Mouse (Mus musculus): ENCODE results near the gene Zfp292. TPM values are rescaled to one million over a fixed set of nuclear protein-coding genes. Genes with fewer than 3 reads are reported as not detected.

Zfp292 gene
- polyA plus RNA-seq, 1 experiment from 2014 or later: 45.5 TPM

DNA sequence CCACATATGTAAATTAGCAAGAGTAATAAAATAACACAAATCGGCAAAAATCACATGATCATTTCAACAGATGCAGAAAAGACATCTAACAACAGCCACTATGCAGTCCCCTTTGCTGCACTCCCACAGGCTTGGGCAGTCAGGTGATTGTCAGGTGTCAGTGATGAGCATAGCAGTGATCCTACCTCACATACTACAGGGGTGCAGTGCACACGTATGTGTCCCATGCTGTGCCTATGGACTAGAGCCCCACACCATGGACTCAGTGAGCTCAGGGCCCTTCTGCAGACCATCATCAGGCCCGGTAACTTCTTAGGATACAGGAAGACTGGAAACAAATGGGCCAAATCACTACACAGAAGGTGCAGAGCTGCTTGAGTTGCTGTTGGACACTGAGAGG, 39.9 kb downstream of the Zfp292 start:
- H3K4me3 ChIP-seq (replicated peaks): no peak overlapping the region
- 91% methylated on average over 3 of the region's 3 CpGs for WGBS
- H3K4me2 ChIP-seq: no peak overlapping the region
- H3K36me3 ChIP-seq (replicated peaks): peaks cover 15% of the 10 kb centered on the region
- H3K4me1 ChIP-seq: 0 out of 2 replicates have a peak, but pooled peaks cover 6% of the 10 kb centered on the region
- no peaks in the 10 kb centered on the region for H3K9me3 ChIP-seq
- no peaks in the 10 kb centered on the region for H3K27me3 ChIP-seq
- ATAC-seq (ENCODE audit: low FRiP score): peak; percentile 49; the same call in 1 of the 2 replicates
- no peak overlapping the region for H3K9ac ChIP-seq
- no peak overlapping the region for H3K27ac ChIP-seq

GRCm38 (mm10) chr4:34831496-34831895, 51.3 kb downstream of the Zfp292 start:
- Histone ChIP-seq H3K4me3 (replicated peaks) (no peak overlapping the region), H3K4me2 (no peak overlapping the region), H3K9me3 (no peaks in the 10 kb centered on the region), H3K27me3 (no peaks in the 10 kb centered on the region), H3K36me3 (replicated peaks) (peaks cover 34% of the 10 kb centered on the region), H3K27ac (no peak overlapping the region), H3K9ac (no peak overlapping the region), H3K4me1 (no peaks in the 10 kb centered on the region)
- ATAC-seq (ENCODE audit: low FRiP score): no peak
- 96% methylated on average over 4 of the region's 4 CpGs for WGBS

DNA sequence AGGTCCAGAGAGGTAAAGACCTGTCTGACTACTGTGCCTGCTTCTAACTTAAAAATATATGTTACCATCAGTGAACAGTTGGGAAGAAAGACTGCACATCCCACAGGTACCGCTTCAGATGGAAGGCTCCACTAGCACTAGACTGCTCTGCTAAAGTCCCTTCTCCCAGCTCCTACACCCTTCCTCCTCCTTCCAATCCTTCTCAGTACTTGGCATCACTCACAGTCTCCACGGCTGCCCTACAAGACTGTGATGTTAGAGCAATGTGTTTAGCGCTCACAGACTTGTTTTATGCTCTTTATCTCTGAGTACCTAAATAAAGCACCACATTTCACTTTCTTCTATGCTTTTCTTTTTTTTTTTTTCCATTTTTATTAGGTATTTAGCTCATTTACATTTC, 53.3 kb downstream of the Zfp292 start:
- H3K36me3 ChIP-seq (replicated peaks): peaks cover 28% of the 10 kb centered on the region
- WGBS: 95% methylated on average over 3 of the region's 3 CpGs

GRCm38 (mm10) chr4:34823901-34824300, 58.9 kb downstream of the Zfp292 start:
- 90% methylated on average over 1 of the region's 1 CpGs for WGBS
- Histone ChIP-seq H3K4me2 (no peak overlapping the region), H3K4me1 (no peaks in the 10 kb centered on the region), H3K36me3 (replicated peaks) (peaks cover 17% of the 10 kb centered on the region), H3K27ac (no peak overlapping the region), H3K9ac (no peak overlapping the region), H3K27me3 (no peaks in the 10 kb centered on the region), H3K4me3 (replicated peaks) (no peak overlapping the region), H3K9me3 (no peaks in the 10 kb centered on the region)
- no peak for ATAC-seq (ENCODE audit: low FRiP score)

More for the DNA sequence above, 53.3 kb downstream of the Zfp292 start:
- Histone ChIP-seq H3K27ac (no peak overlapping the region), H3K4me3 (replicated peaks) (no peak overlapping the region), H3K4me1 (no peaks in the 10 kb centered on the region), H3K27me3 (no peaks in the 10 kb centered on the region), H3K9me3 (no peaks in the 10 kb centered on the region), H3K9ac (no peak overlapping the region), H3K4me2 (no peak overlapping the region)
- no peak for ATAC-seq (ENCODE audit: low FRiP score)

GRCm38 (mm10) chr4:34819904-34820303, 62.9 kb downstream of the Zfp292 start:
- whole genome bisulfite sequencing: 92% methylated on average over 4 of the region's 4 CpGs
- Histone ChIP-seq H3K9me3 (no peaks in the 10 kb centered on the region), H3K27ac (no peak overlapping the region), H3K9ac (no peak overlapping the region), H3K4me2 (no peak overlapping the region), H3K4me1 (no peaks in the 10 kb centered on the region), H3K27me3 (no peaks in the 10 kb centered on the region), H3K36me3 (replicated peaks) (peaks cover 37% of the 10 kb centered on the region), H3K4me3 (replicated peaks) (no peak overlapping the region)
- ATAC-seq (ENCODE audit: low FRiP score): no peak

DNA sequence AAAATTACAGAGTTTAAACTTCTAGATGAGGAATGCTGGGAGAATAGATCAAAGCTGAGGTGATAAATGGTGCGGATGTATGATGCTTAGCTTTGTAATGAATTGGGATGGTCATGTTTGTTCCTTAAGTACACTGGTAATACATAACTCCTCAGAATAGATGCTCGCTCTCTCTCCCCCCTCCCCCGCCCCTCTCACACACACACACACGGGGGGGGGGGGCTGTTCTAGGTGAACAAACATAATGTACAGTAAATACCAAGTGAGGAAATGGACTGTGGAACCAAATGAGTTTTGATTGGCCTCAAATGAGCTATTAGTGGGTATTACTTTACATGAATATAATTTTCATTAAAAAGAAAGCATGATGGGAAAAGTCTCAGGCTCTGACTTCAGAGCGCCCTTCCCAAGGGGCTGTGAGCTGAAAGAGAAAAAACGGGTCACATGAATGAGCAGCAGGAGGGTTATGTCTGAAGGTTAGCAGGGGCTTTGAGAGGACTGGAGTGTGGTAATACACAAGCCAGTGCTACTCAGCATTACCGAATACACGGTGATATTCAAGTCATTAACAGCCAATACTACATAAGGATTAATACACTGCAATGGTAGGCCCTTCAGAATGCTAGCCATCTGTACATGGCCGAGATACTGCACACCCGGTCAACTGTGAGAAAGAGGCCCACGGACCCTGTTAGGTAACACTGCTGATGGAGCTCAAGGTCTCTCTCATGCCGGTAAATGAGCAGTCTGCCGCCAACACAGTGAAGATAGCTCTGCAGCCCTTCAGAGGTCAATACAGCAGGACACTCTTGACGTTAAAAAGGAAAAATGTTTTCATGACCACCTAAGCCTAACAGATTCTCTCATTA, 81.4 kb downstream of the Zfp292 start:
- H3K27ac ChIP-seq: no peak overlapping the region
- no peak overlapping the region for H3K4me3 ChIP-seq (replicated peaks)
- no peaks in the 10 kb centered on the region for H3K9me3 ChIP-seq
- no peaks in the 10 kb centered on the region for H3K4me1 ChIP-seq
- peaks cover 21% of the 10 kb centered on the region for H3K36me3 ChIP-seq (replicated peaks)
- peak; percentile 39; the same call in 1 of the 2 replicates for ATAC-seq (ENCODE audit: low FRiP score)
- no peak overlapping the region for H3K4me2 ChIP-seq
- no peaks in the 10 kb centered on the region for H3K27me3 ChIP-seq
- H3K9ac ChIP-seq: no peak overlapping the region
- 84% methylated on average over 14 of the region's 14 CpGs for WGBS

DNA sequence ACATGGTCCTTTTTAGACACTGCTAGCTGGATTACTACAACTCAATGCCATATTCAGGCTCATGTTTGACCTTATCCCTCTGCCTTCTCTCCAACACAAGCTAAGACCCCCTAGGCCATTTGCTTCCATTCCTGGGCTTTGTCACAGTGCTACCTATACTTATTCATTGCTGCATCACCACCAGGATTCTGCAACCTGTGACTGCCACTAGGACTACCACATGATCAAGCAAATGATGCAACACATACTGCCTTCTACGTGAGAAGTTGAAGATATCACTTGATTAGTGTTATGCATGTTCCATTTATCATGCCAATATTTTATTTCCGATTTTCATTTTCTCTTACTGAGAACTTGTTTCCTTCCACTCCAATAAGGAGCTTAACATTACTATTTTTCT, 84.8 kb downstream of the Zfp292 start:
- Histone ChIP-seq H3K36me3 (replicated peaks) (peaks cover 5% of the 10 kb centered on the region; the same call in 1 of the 2 replicates), H3K9ac (no peak overlapping the region), H3K4me1 (no peaks in the 10 kb centered on the region), H3K4me3 (replicated peaks) (no peak overlapping the region), H3K27ac (no peak overlapping the region), H3K27me3 (no peaks in the 10 kb centered on the region), H3K9me3 (no peaks in the 10 kb centered on the region), H3K4me2 (no peak overlapping the region)
- 96% methylated on average over 2 of the region's 2 CpGs for WGBS
- no peak for ATAC-seq (ENCODE audit: low FRiP score)

DNA sequence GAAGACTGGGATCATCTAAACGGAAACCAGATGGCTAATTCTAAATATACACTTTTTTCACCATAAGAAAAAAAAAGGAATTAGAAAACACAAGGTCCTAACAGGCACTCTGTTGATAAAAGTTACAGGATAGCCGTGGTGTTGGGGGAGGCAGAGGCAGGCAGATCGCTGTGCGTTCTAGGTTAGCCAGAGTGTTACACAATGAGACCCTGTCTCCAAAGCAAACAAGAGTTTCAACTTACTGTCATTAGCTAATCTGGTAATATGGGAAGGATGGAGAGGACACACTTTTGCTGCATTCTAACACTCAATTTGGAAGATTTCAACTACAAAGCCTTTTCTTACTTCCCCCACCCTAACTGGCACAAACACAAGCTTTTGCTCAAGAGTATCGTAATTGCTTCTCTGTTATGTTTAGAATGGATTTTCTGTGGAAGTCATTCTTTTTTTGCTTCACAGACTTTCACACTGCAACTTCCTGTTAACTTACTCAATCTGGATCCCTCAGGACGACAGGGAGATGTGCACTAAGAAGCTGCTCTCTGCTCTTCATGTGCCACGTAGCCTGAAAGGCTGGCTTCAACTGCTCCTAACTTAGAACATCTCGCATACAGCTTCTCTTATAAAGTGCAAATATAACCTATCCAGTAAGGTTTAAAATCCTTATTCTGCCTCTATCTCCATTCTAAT, 85.3 kb downstream of the Zfp292 start:
- no peaks in the 10 kb centered on the region for H3K27me3 ChIP-seq
- no peaks in the 10 kb centered on the region for H3K4me1 ChIP-seq
- H3K27ac ChIP-seq: no peak overlapping the region
- H3K4me2 ChIP-seq: no peak overlapping the region
- no peak overlapping the region for H3K4me3 ChIP-seq (replicated peaks)
- 85% methylated on average over 8 of the region's 8 CpGs for WGBS
- no peaks in the 10 kb centered on the region for H3K9me3 ChIP-seq
- H3K36me3 ChIP-seq (replicated peaks): peaks cover 5% of the 10 kb centered on the region; the same call in 1 of the 2 replicates
- ATAC-seq (ENCODE audit: low FRiP score): no peak
- no peak overlapping the region for H3K9ac ChIP-seq

- no peaks in the 10 kb centered on the region for H3K27me3 ChIP-seq
- no peak overlapping the region for H3K4me3 ChIP-seq (replicated peaks)
- no peak for ATAC-seq (ENCODE audit: low FRiP score)
- no peaks in the 10 kb centered on the region for H3K4me1 ChIP-seq
- no peaks in the 10 kb centered on the region for H3K36me3 ChIP-seq (replicated peaks)
- no peak overlapping the region for H3K27ac ChIP-seq
- WGBS: 77% methylated on average over 5 of the region's 5 CpGs
- H3K4me2 ChIP-seq: no peak overlapping the region
- H3K9ac ChIP-seq: no peak overlapping the region
- no peaks in the 10 kb centered on the region for H3K9me3 ChIP-seq
Observed at GRCm38 (mm10) chr4:34796294-34796693, 86.5 kb downstream of the Zfp292 start.

DNA sequence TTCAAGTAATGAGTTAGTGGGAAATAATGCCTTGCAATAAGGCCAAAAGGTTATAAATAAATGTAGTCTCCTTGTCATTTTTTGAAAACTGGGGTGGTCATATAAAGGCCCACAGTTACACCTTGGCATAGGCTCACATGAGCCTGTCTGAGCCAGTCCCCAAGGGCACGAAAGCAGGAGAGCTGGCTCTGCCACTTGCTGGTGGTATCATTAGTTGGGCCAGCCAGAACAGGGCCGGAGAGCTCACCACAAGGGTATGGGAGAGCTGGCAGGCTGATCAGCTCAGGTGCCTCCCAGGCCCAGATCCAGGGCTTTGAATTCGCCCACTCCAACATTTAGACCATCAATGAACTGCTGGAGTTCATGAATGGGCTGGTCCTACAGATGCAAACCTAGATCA, 96.3 kb downstream of the Zfp292 start:
- 80% methylated on average over 3 of the region's 3 CpGs for WGBS
- H3K9me3 ChIP-seq: no peaks in the 10 kb centered on the region
- H3K9ac ChIP-seq: no peak overlapping the region
- no peak overlapping the region for H3K4me3 ChIP-seq (replicated peaks)
- H3K27ac ChIP-seq: no peak overlapping the region
- no peaks in the 10 kb centered on the region for H3K36me3 ChIP-seq (replicated peaks)
- H3K27me3 ChIP-seq: no peaks in the 10 kb centered on the region
- no peaks in the 10 kb centered on the region for H3K4me1 ChIP-seq
- no peak for ATAC-seq (ENCODE audit: low FRiP score)
- no peak overlapping the region for H3K4me2 ChIP-seq

- H3K9me3 ChIP-seq: no peaks in the 10 kb centered on the region
- no peak for ATAC-seq (ENCODE audit: low FRiP score)
- no peak overlapping the region for H3K4me3 ChIP-seq (replicated peaks)
- H3K27ac ChIP-seq: no peak overlapping the region
- H3K27me3 ChIP-seq: no peaks in the 10 kb centered on the region
- H3K4me1 ChIP-seq: no peaks in the 10 kb centered on the region
- WGBS: 81% methylated on average over 2 of the region's 2 CpGs
- H3K4me2 ChIP-seq: no peak overlapping the region
- no peaks in the 10 kb centered on the region for H3K36me3 ChIP-seq (replicated peaks)
- H3K9ac ChIP-seq: no peak overlapping the region
Observed at GRCm38 (mm10) chr4:34785646-34786045, 97.1 kb downstream of the Zfp292 start.

DNA sequence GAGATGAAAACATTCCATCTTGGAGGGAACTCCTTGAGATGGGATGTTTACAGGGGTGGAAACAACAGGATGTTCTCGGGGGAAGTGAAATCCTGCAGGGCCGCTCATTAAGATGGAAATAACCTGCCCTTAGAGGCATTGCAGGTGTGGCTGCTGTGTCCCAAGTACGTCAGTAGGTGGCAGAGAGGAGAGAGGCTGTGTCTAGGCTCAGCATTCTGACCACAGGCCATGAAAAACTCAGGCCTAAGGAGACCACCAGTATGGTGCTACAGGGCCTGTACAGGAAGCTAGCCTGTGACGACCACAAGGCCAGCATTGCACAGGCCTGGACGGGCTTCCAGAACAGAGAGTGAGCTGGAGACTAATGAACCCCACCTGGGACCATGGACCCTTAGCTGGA, 97.9 kb downstream of the Zfp292 start:
- Histone ChIP-seq H3K27me3 (no peaks in the 10 kb centered on the region), H3K4me3 (replicated peaks) (no peak overlapping the region), H3K4me1 (no peaks in the 10 kb centered on the region), H3K9ac (no peak overlapping the region), H3K27ac (no peak overlapping the region), H3K4me2 (no peak overlapping the region), H3K36me3 (replicated peaks) (no peaks in the 10 kb centered on the region), H3K9me3 (no peaks in the 10 kb centered on the region)
- no peak for ATAC-seq (ENCODE audit: low FRiP score)
- WGBS: 55% methylated on average over 5 of the region's 5 CpGs

Data from forebrain, embryonic 12.5 days (tissue).